Mouse (Mus musculus): ENCODE results near the gene Nf2.

GRCm38 (mm10) chr11:4865645-4866251 is 16.4 kb upstream of the Nf2 start:
- peak; percentile 82 for TF ChIP-seq CTCF (IDR thresholded peaks at IDR 0.05; ENCODE audit: low read depth)
- TF ChIP-seq EP300 (IDR thresholded peaks at IDR 0.05; ENCODE audit: low read depth) = no peak
